Mouse (Mus musculus): ENCODE measurements around the gene Atpaf2.

Atpaf2 gene

GRCm38 (mm10) chr11:60351925-60352371 lies 66.3 kb downstream of the Atpaf2 start:
- no peak for DNase-seq (ENCODE audit: extremely low read depth, insufficient read length, low spot score)

- no peak for DNase-seq (ENCODE audit: extremely low read depth, insufficient read length, low spot score)
Observed at GRCm38 (mm10) chr11:60351388-60351787, 66.9 kb downstream of the Atpaf2 start.
